12 mouse cellular contexts compared by ENCODE assay signal in genomic region chr11:72044231-72044630, GRCm38 (mm10). TPM values are rescaled to one million over a fixed set of nuclear protein-coding genes. Genes with fewer than 3 reads are reported as not detected.
DNase-seq lines count a peak whose midpoint lies in the region; ATAC-seq lines count a peak whose summit lies in the region.
"Had no signal": no experiment of that assay in that cellular context is flagged by ENCODE, and none has a peak within 500 bp of the region (broad histone marks: within the 10 kb centered on the region; RNA-seq: fewer than 3 reads in every experiment).

No protein-coding gene starts in this region.

- peaks cover 48% of the 10 kb centered on the region for H3K36me3 ChIP-seq in hindbrain, embryonic 10.5 days
- H3K36me3 ChIP-seq in hindbrain, embryonic 16.5 days (ENCODE audit: control insufficient read depth, insufficient read depth, low read length): no peaks in the 10 kb centered on the region; the same call in 1 of the 2 replicates
- H3K36me3 ChIP-seq in megakaryocyte, embryonic 14.5 days (replicated peaks; ENCODE audit: low read length): peaks cover 53% of the 10 kb centered on the region
- H3K36me3 ChIP-seq in limb, embryonic 15.5 days: peaks cover 22% of the 10 kb centered on the region

- H3K4me1 ChIP-seq in hindbrain, embryonic 10.5 days (replicated peaks): peaks cover 55% of the 10 kb centered on the region
- H3K4me1 ChIP-seq in hindbrain, embryonic 16.5 days (ENCODE audit: control insufficient read depth, insufficient read depth, low read depth, low read length): peaks cover 17% of the 10 kb centered on the region
- H3K4me1 ChIP-seq in megakaryocyte, embryonic 14.5 days: peaks cover 61% of the 10 kb centered on the region
- H3K4me1 ChIP-seq in limb, embryonic 15.5 days: peaks cover 25% of the 10 kb centered on the region

- H3K4me2 ChIP-seq in hindbrain, embryonic 16.5 days (ENCODE audit: low read length): no peak overlapping the region
- 0 out of 2 replicates have a peak overlapping the region, but pooled peaks have one; percentile 96 for H3K4me2 ChIP-seq in limb, embryonic 15.5 days

- ATAC-seq in hindbrain, embryonic 16.5 days: no peak
- no peak for ATAC-seq in megakaryocyte, adult 5-6 weeks (ENCODE audit: poor library complexity, severe bottlenecking)
- ATAC-seq in limb, embryonic 15.5 days (ENCODE audit: insufficient number of reproducible peaks, low FRiP score, low TSS enrichment, low read depth): no peak

- H3K27me3 ChIP-seq in hindbrain, embryonic 10.5 days (ENCODE audit: insufficient read depth, poor library complexity, severe bottlenecking): peaks cover 15% of the 10 kb centered on the region
- H3K27me3 ChIP-seq in hindbrain, embryonic 16.5 days (replicated peaks; ENCODE audit: control insufficient read depth, insufficient read depth, low read length): no peaks in the 10 kb centered on the region
- H3K27me3 ChIP-seq in megakaryocyte, embryonic 14.5 days (replicated peaks): peaks cover 6% of the 10 kb centered on the region
- peaks cover 5% of the 10 kb centered on the region for H3K27me3 ChIP-seq in limb, embryonic 15.5 days

- no peak overlapping the region for H3K27ac ChIP-seq in hindbrain, embryonic 10.5 days
- H3K27ac ChIP-seq in hindbrain, embryonic 16.5 days (ENCODE audit: low read depth, low read length): no peak overlapping the region
- H3K27ac ChIP-seq in limb, embryonic 15.5 days: no peak overlapping the region

- intact Hi-C loops in left cerebral cortex, postnatal 4 days (cut with DNase I): no loop called here

- no peak overlapping the region for H3K9ac ChIP-seq in hindbrain, embryonic 16.5 days (ENCODE audit: low read depth, low read length)
- H3K9ac ChIP-seq in limb, embryonic 15.5 days: no peak overlapping the region

- peak; percentile 34 for DNase-seq in adrenal gland, adult 2 months
- no peak for DNase-seq in adrenal gland, adult 18-20 months (ENCODE audit: low spot score in 2 of 2)
- no peak for DNase-seq in hindbrain, embryonic 10.5 days (ENCODE audit: low spot score)
- no peak for DNase-seq in left cerebral cortex, postnatal 4 days
- DNase-seq: cerebellum, adult 11-12 months; thymus, postnatal 4 days had no signal

- H3K9me3 ChIP-seq in hindbrain, embryonic 10.5 days: no peaks in the 10 kb centered on the region
- H3K9me3 ChIP-seq in hindbrain, embryonic 16.5 days (ENCODE audit: control insufficient read depth, low read length): no peaks in the 10 kb centered on the region
- H3K9me3 ChIP-seq in megakaryocyte, embryonic 14.5 days: no peaks in the 10 kb centered on the region
- no peaks in the 10 kb centered on the region for H3K9me3 ChIP-seq in limb, embryonic 15.5 days

- H3K4me3 ChIP-seq in hindbrain, embryonic 10.5 days: peak overlapping the region; percentile 80
- no peak overlapping the region for H3K4me3 ChIP-seq in hindbrain, embryonic 16.5 days (ENCODE audit: low read length)
- peak overlapping the region; percentile 98 for H3K4me3 ChIP-seq in megakaryocyte, embryonic 14.5 days (replicated peaks)
- H3K4me3 ChIP-seq in limb, embryonic 15.5 days: no peak overlapping the region

- whole genome bisulfite sequencing in hindbrain, embryonic 10.5 days: 91% methylated on average over 3 of the region's 3 CpGs
- WGBS in hindbrain, embryonic 16.5 days: 83% methylated on average over 3 of the region's 3 CpGs
- WGBS in limb, embryonic 15.5 days: 80% methylated on average over 3 of the region's 3 CpGs

RNA-seq across cellular contexts. Expression of gene Pimreg, which starts 2.4 kb away (rescaled TPM):
- total RNA-seq in adrenal gland, adult 2 months (2021): 1 to 10 TPM; 1.7 to 2.8 TPM
- 2.7 and 3.0 TPM in 2 replicates for polyA plus RNA-seq in adrenal gland, adult 2 months (2012; rRNA removed)
- total RNA-seq in adrenal gland, adult 18-20 months (2021): 1 to 10 TPM in 1 of 2 experiments, under 1 TPM in 1; 0.51 to 2.1 TPM
- 228 and 229 TPM in 2 replicates for polyA plus RNA-seq in hindbrain, embryonic 10.5 days (2016; fragmentation: Nextera tagmentation; extraction: Ambion mirVana)
- 33.5 and 38.5 TPM in 2 replicates for polyA plus RNA-seq in hindbrain, embryonic 16.5 days (2015; fragmentation: Nextera tagmentation; extraction: Ambion mirVana)
- polyA plus RNA-seq in megakaryocyte, embryonic 14.5 days (2012; ENCODE audit: insufficient read depth, low replicate concordance): 25.8 and 50.2 TPM in 2 replicates
- 34.0 and 34.1 TPM in 2 replicates for total RNA-seq in megakaryocyte, adult 5-6 weeks (2015)
- total RNA-seq in megakaryocyte, adult 5-6 weeks (2017): 16.3 and 17.2 TPM in 2 replicates
- polyA plus RNA-seq in limb, embryonic 15.5 days (2015; fragmentation: Nextera tagmentation; extraction: Ambion mirVana): 79.2 and 86.1 TPM in 2 replicates
- 1 to 10 TPM; 9.3 to 9.7 TPM for total RNA-seq in left cerebral cortex, postnatal 4 days (2021)
- total RNA-seq: gastrocnemius, adult 18-20 months had no signal

RNA-seq across cellular contexts. Expression of gene Aipl1, which starts 6.9 kb away (rescaled TPM):
- not detected for total RNA-seq in adrenal gland, adult 2 months (2021)
- 0.06 and 0.07 TPM in 2 replicates for polyA plus RNA-seq in adrenal gland, adult 2 months (2012; rRNA removed)
- total RNA-seq in adrenal gland, adult 18-20 months (2021): not detected
- 0.31 and 0.55 TPM in 2 replicates for polyA plus RNA-seq in hindbrain, embryonic 10.5 days (2016; fragmentation: Nextera tagmentation; extraction: Ambion mirVana)
- 0.27 and 0.41 TPM in 2 replicates for polyA plus RNA-seq in hindbrain, embryonic 16.5 days (2015; fragmentation: Nextera tagmentation; extraction: Ambion mirVana)
- polyA plus RNA-seq in megakaryocyte, embryonic 14.5 days (2012; ENCODE audit: insufficient read depth, low replicate concordance): 0.23 TPM in 1 of 2 replicates, not detected in the other
- 0.29 and 0.93 TPM in 2 replicates for total RNA-seq in megakaryocyte, adult 5-6 weeks (2015)
- 0.37 and 0.77 TPM in 2 replicates for total RNA-seq in megakaryocyte, adult 5-6 weeks (2017)
- polyA plus RNA-seq in limb, embryonic 15.5 days (2015; fragmentation: Nextera tagmentation; extraction: Ambion mirVana): 0.43 and 0.45 TPM in 2 replicates
- total RNA-seq in left cerebral cortex, postnatal 4 days (2021): under 1 TPM; 0.14 to 0.26 TPM
- total RNA-seq: gastrocnemius, adult 18-20 months; layer of hippocampus, adult 8-10 months had no signal

Comparison
In these comparisons a context has a peak if more than half of its experiments do, and no peak if none do; other contexts are left out.
1. H3K4me3 ChIP-seq: peak in hindbrain, embryonic 10.5 days (single experiment) and megakaryocyte, embryonic 14.5 days (single experiment); none in hindbrain, embryonic 16.5 days (single experiment) and limb, embryonic 15.5 days (single experiment).